Mouse (Mus musculus) layer of hippocampus, adult 8-10 months (tissue): ENCODE results near the gene Gm8281. TPM values are rescaled to one million over a fixed set of nuclear protein-coding genes. Genes with fewer than 3 reads are reported as not detected.
"Not testable (repeated sequence)": the region's sequence is repeated elsewhere in the genome, so short reads cannot be mapped to it uniquely, and the experiment has no call there.

Source experiments
- DNase-seq, 2 experiments: peaks; one replicate each; pipeline ENCODE4 v3.0.0; 2022; ENCODE audit warnings: low spot score in 2 of 2
- total RNA-seq, 4 experiments: library from RNA; stranded (reverse); gene quantifications; 2 replicates each; pipeline ENCODE4 v1.2.4; 2022

Gene Gm8281
- total RNA-seq: 1 to 10 TPM; 1.8 to 2.7 (median 2.3) TPM

GRCm38 (mm10) chr14:5070611-5071490 lies at the start of gene Gm8281:
Gene Gm8281 (plus strand): TSS chr14:5071040.
- not testable (repeated sequence) for DNase-seq

- DNase-seq: not testable (repeated sequence)
Measured at GRCm38 (mm10) chr14:5050329-5050728, 20.5 kb upstream of the Gm8281 start, which contains the start of gene 4930555G01Rik. Gene 4930555G01Rik (plus strand): TSS chr14:5050629.

- not testable (repeated sequence) for DNase-seq
Measured at GRCm38 (mm10) chr14:5131219-5131618, 60.4 kb downstream of the Gm8281 start, which contains the start of gene Gm8279. Gene Gm8279 (plus strand): TSS chr14:5131519.

Other genes with a start within 250 kb of the Gm8281 start
- gene Gm3269, start 232.9 kb upstream of the Gm8281 start, total RNA-seq: not detected
- 10 to 100 TPM in 2 of 4 experiments, 1 to 10 TPM in 2; 4.4 to 16.1 (median 7.7) TPM for gene Gm3264, start 215.5 kb upstream of the Gm8281 start, total RNA-seq
- not detected for gene Gm3278, start 178.6 kb upstream of the Gm8281 start, total RNA-seq
- not detected for gene Gm8297, start 87.1 kb upstream of the Gm8281 start, total RNA-seq
- 1 to 10 TPM in 1 of 4 experiments, not detected in 3; 2.0 TPM for gene Gm3298, start 55.1 kb upstream of the Gm8281 start, total RNA-seq
- gene 4930555G01Rik, start 20.4 kb upstream of the Gm8281 start, total RNA-seq: not detected
- not detected for gene Gm8279, start 60.5 kb downstream of the Gm8281 start, total RNA-seq
- gene Gm3317, start 93.5 kb downstream of the Gm8281 start, total RNA-seq: not detected
- not detected for gene Gm8271, start 114.8 kb downstream of the Gm8281 start, total RNA-seq
- under 1 TPM in 1 of 4 experiments, not detected in 3; 0.49 TPM for gene Gm3526, start 189.5 kb downstream of the Gm8281 start, total RNA-seq